Mouse (Mus musculus) CH12.LX (cell line): ENCODE results near the gene Gm609. TPM values are rescaled to one million over a fixed set of nuclear protein-coding genes. Genes with fewer than 3 reads are reported as not detected.

ENCODE experiments used
- DNase-seq: peaks from one replicate; pipeline ENCODE4 v3.0.0-alpha.2; 2013; ENCODE audit errors: extremely low read depth
- H3K27ac ChIP-seq: 2 replicates; pipeline ENCODE4 v1.5.1; 2012; ENCODE audit warnings: low read depth, mild to moderate bottlenecking, control low read depth, moderate library complexity; ENCODE audit not compliant: insufficient read depth
- H3K27me3 ChIP-seq: replicated peaks from 2 replicates; pipeline ENCODE3; 2012; ENCODE audit warnings: inconsistent platforms
- H3K36me3 ChIP-seq, 2 experiments: replicated peaks in 1 of 2; 2 replicates each; pipeline versions ENCODE3 to v1.6.1; 2012; ENCODE audit warnings: inconsistent platforms in 1 of 2, low read length in 1 of 2, mild to moderate bottlenecking in 1 of 2, mixed read lengths in 1 of 2, moderate library complexity in 1 of 2; ENCODE audit not compliant: control insufficient read depth in 1 of 2, insufficient read depth in 1 of 2
- H3K4me1 ChIP-seq, 2 experiments: 2 replicates each; pipeline ENCODE4 v1.6.1; 2012; ENCODE audit warnings: inconsistent platforms in 1 of 2, moderate library complexity in 1 of 2; ENCODE audit not compliant: insufficient read depth in 2 of 2, control insufficient read depth in 1 of 2
- H3K4me2 ChIP-seq: 2 replicates; pipeline ENCODE4 v1.6.1; 2012; ENCODE audit warnings: low read depth, mild to moderate bottlenecking, control low read depth; ENCODE audit not compliant: poor library complexity, insufficient read depth, severe bottlenecking
- H3K4me3 ChIP-seq, 3 experiments: fragments of 150-350 bp in 1 of 3; sonication (generic) in 1 of 3; replicated peaks in 1 of 3; 2 replicates each; pipeline versions ENCODE3 to v1.5.1; 2011 to 2012; ENCODE audit warnings: low read depth in 2 of 3, low read length in 2 of 3, mild to moderate bottlenecking in 2 of 3, moderate library complexity in 2 of 3, control low read depth in 1 of 3, improper control_type of control experiment in 1 of 3, inconsistent platforms in 1 of 3, mixed read lengths in 1 of 3; ENCODE audit not compliant: poor library complexity in 1 of 3
- H3K79me2 ChIP-seq: replicated peaks from 2 replicates; pipeline ENCODE4 v1.6.1; 2012; ENCODE audit warnings: mild to moderate bottlenecking, moderate library complexity; ENCODE audit not compliant: control insufficient read depth, poor library complexity, insufficient read depth, severe bottlenecking; ENCODE audit errors: extremely low read depth
- H3K9ac ChIP-seq: 2 replicates; pipeline ENCODE4 v1.6.1; 2012; ENCODE audit warnings: low read depth, mild to moderate bottlenecking, control low read depth, moderate library complexity; ENCODE audit not compliant: insufficient read depth
- H3K9me3 ChIP-seq: replicated peaks from 2 replicates; pipeline ENCODE3; 2012; ENCODE audit warnings: low read length, inconsistent platforms, mixed read lengths
- CTCF ChIP-seq, 2 experiments: IDR thresholded peaks in 1 of 2; conservative IDR thresholded peaks in 1 of 2; 2 replicates each; pipeline ENCODE4 v1.5.1; 2011 to 2012; ENCODE audit warnings: low read depth in 2 of 2, low read length in 2 of 2, improper control_type of control experiment in 1 of 2, inconsistent platforms in 1 of 2, mild to moderate bottlenecking in 1 of 2, moderate library complexity in 1 of 2
- E2F4 ChIP-seq: IDR thresholded peaks from 2 replicates; pipeline ENCODE4 v1.6.1; 2011; ENCODE audit warnings: low read depth, low read length, improper control_type of control experiment; ENCODE audit not compliant: insufficient replicate concordance
- ETS1 ChIP-seq: conservative IDR thresholded peaks from 2 replicates; pipeline ENCODE4 v1.6.1; 2012; ENCODE audit warnings: low read depth, mild to moderate bottlenecking, inconsistent platforms, low read length, improper control_type of control experiment, moderate library complexity
- GABPA ChIP-seq: IDR thresholded peaks from 2 replicates; pipeline ENCODE4 v1.6.1; 2012; ENCODE audit warnings: low read depth, low read length, improper control_type of control experiment, inconsistent platforms; ENCODE audit not compliant: insufficient replicate concordance
- HCFC1 ChIP-seq: IDR thresholded peaks from 2 replicates; pipeline ENCODE4 v1.6.1; 2012; ENCODE audit warnings: low read depth, mild to moderate bottlenecking, inconsistent platforms, low read length, improper control_type of control experiment
- IRF4 ChIP-seq: IDR thresholded peaks from 2 replicates; pipeline ENCODE4 v1.6.1; 2014; ENCODE audit warnings: low read depth, mild to moderate bottlenecking, inconsistent platforms, low read length, improper control_type of control experiment
- JUND ChIP-seq: conservative IDR thresholded peaks from 2 replicates; pipeline ENCODE4 v1.6.1; 2011; ENCODE audit warnings: low read depth, low read length, improper control_type of control experiment
- POLR2A ChIP-seq: IDR thresholded peaks from 2 replicates; pipeline ENCODE4 v1.6.1; 2011; ENCODE audit warnings: low read depth, mild to moderate bottlenecking, improper control_type of control experiment, low read length
- POLR2AphosphoS2 ChIP-seq: IDR thresholded peaks from 2 replicates; pipeline ENCODE4 v1.6.1; 2011; ENCODE audit warnings: low read depth, low read length, improper control_type of control experiment
- RAD21 ChIP-seq: IDR thresholded peaks from 2 replicates; pipeline ENCODE4 v1.6.1; 2011; ENCODE audit warnings: low read depth, mild to moderate bottlenecking, low read length, improper control_type of control experiment, moderate library complexity
- RCOR1 ChIP-seq: conservative IDR thresholded peaks from 2 replicates; pipeline ENCODE4 v1.6.1; 2012; ENCODE audit warnings: low read depth, mild to moderate bottlenecking, inconsistent platforms, low read length, improper control_type of control experiment
- SIN3A ChIP-seq: IDR thresholded peaks from 2 replicates; pipeline ENCODE4 v1.6.1; 2012; ENCODE audit warnings: low read length, improper control_type of control experiment, inconsistent platforms
- SMC3 ChIP-seq: IDR thresholded peaks from 2 replicates; pipeline ENCODE4 v1.6.1; 2011; ENCODE audit warnings: low read depth, low read length, improper control_type of control experiment
- TCF12 ChIP-seq: IDR thresholded peaks from 2 replicates; pipeline ENCODE4 v1.6.1; 2014; ENCODE audit warnings: low read depth, mild to moderate bottlenecking, inconsistent platforms, low read length, improper control_type of control experiment
- USF1 ChIP-seq: IDR thresholded peaks from 2 replicates; pipeline ENCODE4 v1.6.1; 2014; ENCODE audit warnings: low read depth, mild to moderate bottlenecking, inconsistent platforms, low read length, improper control_type of control experiment
- ZC3H11A ChIP-seq: IDR thresholded peaks from 2 replicates; pipeline ENCODE4 v1.6.1; 2012; ENCODE audit warnings: low read depth, mild to moderate bottlenecking, inconsistent platforms, low read length, improper control_type of control experiment
- ZKSCAN1 ChIP-seq: IDR thresholded peaks from 2 replicates; pipeline ENCODE4 v1.6.1; 2012; ENCODE audit warnings: low read depth, inconsistent platforms, low read length, improper control_type of control experiment, borderline replicate concordance
- dilution Hi-C: fragments of 300-500 bp; cut with MboI; formaldehyde crosslinking; loops from 2 replicates; pipeline ENCODE4 v1.14.3; 2020; ENCODE audit warnings: low sequenced_read_pairs; ENCODE audit not compliant: extremely low pct_unique_long_range_greater_than_20kb, extremely low pct_ligation_motif_present
- in situ Hi-C: fragments of 300-500 bp; cut with MboI; formaldehyde crosslinking; loops from 3 replicates; pipeline ENCODE4 v1.14.3; 2019; ENCODE audit warnings: low sequenced_read_pairs, low pct_ligation_motif_present, low pct_unique_long_range_greater_than_20kb, mixed read lengths
- polyA plus RNA-seq: library from polyadenylated mRNA; unstranded; fragments of >175 nt; gene quantifications from 2 replicates; pipeline ENCODE4 v1.2.1, GENCODE M21; 2012; ENCODE audit warnings: low read depth; ENCODE audit not compliant: insufficient read length
- total RNA-seq, 2 experiments: library from RNA; depleted of rRNA; stranded (reverse); fragments of 300-350 nt in 1 of 2; fragments of >200 nt in 1 of 2; gene quantifications; 2 replicates each; pipeline ENCODE4 v1.2.3; 2012 to 2014

Gm609 gene
- total and polyA plus RNA-seq, 3 experiments = 0.04 TPM; not detected in 2

GRCm38 (mm10) chr16:45454762-45455161 lies 38.0 kb downstream of the Gm609 start:
- Histone ChIP-seq H3K4me3 (no peak overlapping the region), H3K4me2 (no peak overlapping the region), H3K9me3 (no peaks in the 10 kb centered on the region), H3K27ac (no peak overlapping the region), H3K9ac (no peak overlapping the region), H3K4me1 (no peaks in the 10 kb centered on the region), H3K27me3 (no peaks in the 10 kb centered on the region), H3K79me2 (no peaks in the 10 kb centered on the region), H3K36me3 (no peaks in the 10 kb centered on the region)
- dilution Hi-C loops (no loop called here), in situ Hi-C loops (no loop called here)
- TF ChIP-seq TCF12 (no peak), RCOR1 (no peak), ZC3H11A (no peak), ZKSCAN1 (no peak), ETS1 (no peak)
- no peak for DNase-seq

- H3K36me3 ChIP-seq = no peaks in the 10 kb centered on the region
- H3K4me2 ChIP-seq = no peak overlapping the region
- H3K79me2 ChIP-seq = no peaks in the 10 kb centered on the region
- in situ Hi-C loops (no loop called here), dilution Hi-C loops (no loop called here)
- no peak for TF ChIP-seq HCFC1
- peak; percentile 33 for TF ChIP-seq RAD21
- no peak for TF ChIP-seq IRF4
- peak; percentile 51 for TF ChIP-seq SMC3
- TF ChIP-seq SIN3A = no peak
- no peak for TF ChIP-seq JUND
- no peak for TF ChIP-seq POLR2A
- TF ChIP-seq USF1 = no peak
- peak in 1 of 2 experiments; percentile 58; a peak in 2 of 4 replicates for TF ChIP-seq CTCF (conservative IDR thresholded peaks at IDR 0.05 in 1 of 2, IDR thresholded peaks at IDR 0.05 in 1 of 2; ENCODE audit: low read depth in 2 of 2, low read length in 2 of 2)
- DNase-seq = no peak
- H3K9ac ChIP-seq = no peak overlapping the region
- no peak overlapping the region for H3K4me3 ChIP-seq
- H3K9me3 ChIP-seq = no peaks in the 10 kb centered on the region
- H3K4me1 ChIP-seq = no peaks in the 10 kb centered on the region
- no peak overlapping the region for H3K27ac ChIP-seq
- no peaks in the 10 kb centered on the region for H3K27me3 ChIP-seq
These were observed 55.5 kb downstream of the Gm609 start for GRCm38 (mm10) chr16:45437230-45437739.

- Histone ChIP-seq H3K4me2 (no peak overlapping the region), H3K27ac (no peak overlapping the region), H3K9me3 (no peaks in the 10 kb centered on the region), H3K4me3 (no peak overlapping the region), H3K79me2 (no peaks in the 10 kb centered on the region), H3K4me1 (no peaks in the 10 kb centered on the region), H3K27me3 (no peaks in the 10 kb centered on the region), H3K9ac (no peak overlapping the region), H3K36me3 (no peaks in the 10 kb centered on the region)
- dilution Hi-C loops = no loop called here
- DNase-seq = no peak
- TF ChIP-seq RAD21 = no peak
- no peak for TF ChIP-seq GABPA
- TF ChIP-seq E2F4 = no peak
- TF ChIP-seq SMC3 = no peak
- no peak for TF ChIP-seq POLR2AphosphoS2
- no peak for TF ChIP-seq HCFC1
- no peak for TF ChIP-seq ZKSCAN1
- in situ Hi-C loops = no loop called here
These were observed 57.2 kb downstream of the Gm609 start for GRCm38 (mm10) chr16:45435591-45435990.
